Mouse (Mus musculus): ENCODE measurements at regions not wholly inside any gene's neighbourhood (a gene's known extent, or its start where the extent isn't known, plus 50 kb on each side); places are given as distances from the start of the nearest gene placed in this dataset.

DNA sequence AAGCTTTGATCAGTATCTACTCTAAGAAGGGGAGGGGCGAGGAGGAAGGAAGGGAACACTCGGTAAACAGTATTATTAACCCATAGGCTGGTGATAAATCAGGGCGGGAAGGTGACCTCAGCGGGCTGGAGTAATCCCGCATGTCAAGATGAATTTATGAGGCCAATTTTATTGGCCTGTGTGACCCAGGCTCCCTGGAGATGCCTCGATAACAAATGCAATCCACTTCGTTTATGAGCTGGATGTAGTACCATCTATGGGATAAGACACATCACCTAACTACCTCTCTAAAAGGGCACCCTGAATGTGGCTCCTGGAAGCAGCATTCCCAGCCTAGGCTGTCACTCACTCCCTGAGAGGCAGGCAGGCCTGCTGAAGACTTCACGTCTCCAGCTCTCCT is 321.2 kb upstream of the Zfp703 start:
- no peak for ATAC-seq (ENCODE audit: insufficient number of reproducible peaks, low FRiP score, low TSS enrichment)

DNA sequence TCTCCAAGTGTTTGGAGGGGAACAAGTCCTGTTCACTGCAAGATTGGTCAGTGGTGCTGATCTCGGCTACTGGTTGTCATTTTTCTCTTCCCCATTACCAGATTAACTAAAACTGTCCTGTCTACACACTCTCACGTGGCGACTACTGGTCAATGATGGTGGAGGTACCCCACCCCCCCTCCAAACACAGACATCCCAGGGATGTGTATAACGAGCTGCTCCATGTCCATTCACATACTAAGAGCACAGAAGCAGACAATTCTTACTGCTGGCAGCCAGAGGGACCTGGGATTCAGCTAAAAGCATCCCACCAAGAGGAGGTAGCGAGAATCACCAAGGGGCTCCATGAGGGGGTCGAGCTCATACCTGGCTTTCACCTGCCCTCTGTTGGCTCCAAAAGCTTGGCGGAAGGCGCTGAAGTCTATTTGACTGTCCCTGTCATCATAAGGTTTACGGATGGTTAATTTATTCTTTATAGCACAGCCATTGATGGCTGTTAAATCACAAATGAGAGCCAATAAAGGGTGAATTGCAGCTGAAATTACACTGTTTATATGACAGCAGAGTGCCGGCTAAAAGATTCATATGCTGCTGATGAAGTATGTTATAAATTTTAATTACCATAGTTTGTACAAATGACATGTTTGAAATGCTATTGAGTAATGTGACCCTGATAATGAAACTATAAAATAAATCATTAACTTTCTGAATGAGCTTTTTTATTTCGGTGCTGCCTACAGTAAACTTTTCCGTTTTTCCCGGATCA is 320.6 kb upstream of the Zfp703 start:
- ATAC-seq (ENCODE audit: insufficient number of reproducible peaks, low FRiP score, low TSS enrichment): no peak

DNA sequence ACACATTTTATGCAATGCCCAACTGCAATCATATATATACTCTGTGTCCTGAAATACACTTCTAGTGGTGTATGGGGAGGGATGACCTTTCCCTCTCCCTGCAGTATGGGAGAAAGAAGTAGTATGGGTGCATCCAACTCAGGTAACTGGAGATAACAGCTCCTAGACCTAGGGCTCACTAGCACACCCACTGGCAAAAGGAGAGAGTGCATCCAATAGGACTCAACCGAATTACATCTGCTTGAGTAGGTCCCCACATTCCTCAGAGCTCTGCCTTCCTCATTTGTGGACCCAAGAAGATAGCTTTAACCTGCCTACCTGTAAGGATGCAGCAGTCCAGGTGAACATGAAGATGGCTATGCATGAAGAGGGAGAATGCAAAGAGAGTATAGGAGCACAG is 317.7 kb upstream of the Zfp703 start:
- ATAC-seq (ENCODE audit: insufficient number of reproducible peaks, low FRiP score, low TSS enrichment): no peak

DNA sequence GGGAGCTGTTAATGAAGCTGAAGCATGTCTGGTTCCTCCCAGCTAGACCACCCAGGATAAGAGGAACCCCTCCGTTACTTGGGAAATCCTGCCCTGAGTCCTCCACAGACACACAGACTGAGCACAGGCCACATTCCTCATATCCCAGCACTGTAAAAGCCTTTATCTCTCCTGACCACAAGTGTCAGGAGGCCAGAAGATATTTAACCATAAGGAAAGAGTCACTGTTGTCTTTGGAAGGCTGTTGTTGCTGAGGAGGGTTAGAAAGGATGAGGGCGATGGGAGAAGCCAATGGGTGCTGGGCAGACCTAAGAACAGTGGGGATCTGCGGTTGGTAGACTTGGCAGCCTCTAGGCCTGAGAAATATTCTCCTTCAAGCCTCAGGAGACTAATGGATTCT is 307.6 kb upstream of the Zfp703 start:
- ATAC-seq (ENCODE audit: insufficient number of reproducible peaks, low FRiP score, low TSS enrichment): no peak

DNA sequence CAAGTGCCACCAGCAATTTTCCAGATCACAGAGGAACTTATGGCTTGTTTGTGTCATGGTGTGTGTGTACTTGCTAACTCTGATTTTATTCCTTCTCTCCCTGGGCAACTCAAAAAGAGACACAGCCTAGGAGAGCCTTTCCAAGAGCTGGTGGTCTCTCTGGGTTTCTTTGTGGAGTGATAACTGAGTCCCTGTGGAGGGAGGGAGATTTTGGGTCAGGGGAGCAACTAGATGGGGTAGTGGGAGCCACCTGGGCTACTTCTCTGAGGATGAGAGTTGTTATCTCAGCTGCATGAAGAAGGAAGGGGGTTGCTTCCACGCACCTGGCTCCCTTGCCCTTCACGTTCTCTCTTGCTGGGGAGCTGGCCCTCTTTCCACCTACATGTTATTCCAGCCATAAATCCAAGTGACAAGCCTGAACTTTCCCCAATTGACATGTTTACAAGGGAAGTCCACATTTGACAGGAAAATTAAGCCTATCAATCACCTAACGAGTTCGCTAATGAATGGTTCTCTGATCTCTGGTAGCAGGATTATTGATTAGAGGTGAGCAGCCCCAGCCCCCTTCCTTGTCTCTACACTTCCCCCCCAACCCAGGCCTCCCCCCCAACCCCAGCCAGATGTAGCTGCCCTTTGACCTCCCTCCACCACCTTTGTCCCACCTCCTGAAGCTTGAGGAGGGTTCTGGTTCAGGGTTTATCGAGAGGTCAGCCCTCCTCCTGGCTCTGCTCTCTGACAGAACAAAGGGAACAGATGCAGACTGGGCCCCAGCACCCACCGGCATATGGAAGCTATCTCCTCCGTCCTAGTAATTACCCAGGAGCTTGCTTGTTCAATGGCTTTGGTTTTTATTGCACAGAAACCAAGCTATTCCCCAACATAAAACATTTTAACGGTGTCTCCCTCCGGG is 304.4 kb upstream of the Zfp703 start:
- no peak for ATAC-seq (ENCODE audit: insufficient number of reproducible peaks, low FRiP score, low TSS enrichment)

- no peak for ATAC-seq (ENCODE audit: insufficient number of reproducible peaks, low FRiP score, low TSS enrichment)
These were observed 299.5 kb upstream of the Zfp703 start for GRCm38 (mm10) chr8:26677584-26678138.

GRCm38 (mm10) chr8:26680891-26681381 is 296.2 kb upstream of the Zfp703 start:
- peak; percentile 73 for ATAC-seq (ENCODE audit: insufficient number of reproducible peaks, low FRiP score, low TSS enrichment)

DNA sequence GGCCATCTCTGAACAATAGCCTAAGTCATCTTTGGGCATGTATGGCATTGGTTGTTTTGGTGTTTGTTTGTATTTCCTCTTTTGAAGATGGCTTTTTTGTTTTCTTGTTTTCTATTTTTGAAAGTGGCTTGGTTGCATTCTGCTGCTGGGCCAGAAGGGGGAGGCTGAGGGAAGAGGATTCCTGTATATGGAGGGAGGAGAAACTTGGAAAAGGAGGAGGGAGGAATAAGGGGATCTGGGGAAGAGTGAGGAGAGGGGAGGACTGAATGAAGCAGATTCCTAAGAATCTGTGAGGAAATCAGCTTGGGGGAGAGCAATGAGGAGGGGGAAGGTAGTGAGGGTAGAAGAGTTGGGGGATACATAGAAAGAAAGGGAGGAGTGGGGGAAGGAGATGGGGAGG is 290.0 kb upstream of the Zfp703 start:
- no peak for ATAC-seq (ENCODE audit: insufficient number of reproducible peaks, low FRiP score, low TSS enrichment)

DNA sequence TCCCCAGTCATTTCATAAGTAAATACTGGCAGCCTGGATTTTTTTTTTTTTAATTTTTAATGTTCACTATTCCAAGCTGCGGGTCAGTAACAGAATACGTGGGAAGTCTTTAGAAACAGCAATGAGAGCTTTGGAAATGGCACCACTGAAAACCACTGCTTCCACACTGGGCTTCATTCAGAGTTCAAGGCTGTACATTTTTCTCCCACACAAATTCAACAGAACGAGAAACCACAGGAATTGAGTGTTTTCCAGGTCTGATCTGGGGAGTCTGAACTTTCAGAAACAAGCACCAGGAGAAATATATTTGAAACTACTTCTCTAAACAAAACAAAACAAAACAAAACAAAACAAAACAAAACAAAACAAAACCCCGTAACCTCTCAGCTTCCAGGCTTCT is 289.1 kb upstream of the Zfp703 start:
- no peak for ATAC-seq (ENCODE audit: insufficient number of reproducible peaks, low FRiP score, low TSS enrichment)

- ATAC-seq (ENCODE audit: insufficient number of reproducible peaks, low FRiP score, low TSS enrichment): no peak
These were observed 288.2 kb upstream of the Zfp703 start for GRCm38 (mm10) chr8:26688745-26689478.

DNA sequence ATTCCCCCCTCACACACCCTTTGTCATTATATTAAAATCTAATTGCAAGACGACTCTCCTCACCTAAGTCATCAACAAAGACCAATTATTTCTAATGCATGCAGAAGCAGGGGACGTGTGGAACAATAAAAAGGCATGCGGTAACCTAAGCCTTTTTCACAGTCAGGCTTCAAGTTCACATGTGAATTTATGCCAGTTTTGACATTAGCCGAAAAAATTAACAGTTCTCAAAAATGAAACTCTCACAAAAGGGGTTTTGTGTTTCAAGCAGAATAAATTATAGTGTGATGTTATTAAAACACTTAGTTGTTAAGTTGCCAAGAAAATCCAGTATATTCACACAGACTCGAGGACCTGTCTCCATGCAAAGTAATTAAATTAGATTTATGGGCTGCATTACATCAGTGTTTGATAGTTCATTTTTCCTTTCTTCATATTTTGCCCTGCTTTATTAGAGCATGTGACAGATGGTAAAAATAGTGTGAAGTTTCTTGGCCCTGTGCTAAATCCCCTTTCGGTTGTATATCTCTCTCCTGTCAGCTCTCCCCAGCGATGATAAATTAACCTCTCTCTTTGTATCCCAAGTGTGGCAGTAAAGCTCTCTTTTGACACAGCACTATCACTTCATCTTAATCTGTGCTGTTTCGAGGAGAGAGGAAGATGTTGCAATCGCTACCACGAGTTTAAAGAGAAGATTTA is 287.5 kb upstream of the Zfp703 start:
- no peak for ATAC-seq (ENCODE audit: insufficient number of reproducible peaks, low FRiP score, low TSS enrichment)

DNA sequence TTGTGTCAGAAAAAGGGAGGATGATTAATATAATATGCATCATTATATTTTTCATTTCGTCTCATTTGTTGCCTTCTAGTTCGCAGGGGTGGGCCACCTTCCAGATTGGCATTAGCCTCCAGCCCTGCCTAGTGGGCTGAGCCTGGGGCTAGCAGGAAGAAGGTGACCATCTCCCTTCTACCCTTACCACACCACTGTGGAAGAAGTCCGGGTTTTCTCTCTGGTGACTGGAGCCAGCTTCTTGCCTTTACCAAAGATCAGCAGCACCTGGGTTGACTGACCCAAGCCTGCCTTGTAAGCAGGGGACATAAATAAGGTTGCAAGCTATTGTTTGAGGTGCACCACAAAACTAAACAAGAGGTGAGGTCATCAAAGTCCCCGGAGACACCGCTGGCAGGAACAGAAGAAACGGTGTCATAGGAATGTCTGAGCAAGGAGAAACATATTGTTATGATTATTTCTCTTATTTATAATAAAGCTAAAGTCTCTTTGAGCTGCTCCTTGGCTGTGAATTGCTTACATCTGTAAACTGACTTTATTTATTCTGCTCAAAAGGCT is 286.9 kb upstream of the Zfp703 start:
- no peak for ATAC-seq (ENCODE audit: insufficient number of reproducible peaks, low FRiP score, low TSS enrichment)

DNA sequence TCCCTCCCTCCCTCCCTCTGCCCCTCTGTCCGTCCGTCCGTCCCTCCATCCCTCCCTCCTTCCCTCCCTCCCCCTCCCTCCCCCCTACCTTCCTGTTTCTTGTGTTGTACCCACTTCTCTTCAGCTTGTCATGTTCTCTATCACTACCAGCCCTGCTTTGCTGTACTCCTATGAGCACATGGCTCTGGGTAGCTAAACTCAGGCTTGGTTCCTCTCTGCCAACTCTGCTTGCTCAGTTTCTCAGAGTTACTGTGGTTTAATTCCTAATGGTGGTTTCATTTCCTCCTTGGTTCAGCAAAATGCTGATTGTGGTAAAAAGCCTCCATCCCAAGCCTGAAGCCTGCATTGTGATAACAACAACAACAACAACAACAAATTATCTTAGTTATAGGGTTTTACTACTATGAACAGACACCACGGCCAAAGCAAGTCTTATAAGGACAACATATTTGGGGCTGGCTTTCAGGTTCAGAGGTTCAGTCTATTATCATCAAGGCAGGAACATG is 279.5 kb upstream of the Zfp703 start:
- no peak for ATAC-seq (ENCODE audit: insufficient number of reproducible peaks, low FRiP score, low TSS enrichment)

DNA sequence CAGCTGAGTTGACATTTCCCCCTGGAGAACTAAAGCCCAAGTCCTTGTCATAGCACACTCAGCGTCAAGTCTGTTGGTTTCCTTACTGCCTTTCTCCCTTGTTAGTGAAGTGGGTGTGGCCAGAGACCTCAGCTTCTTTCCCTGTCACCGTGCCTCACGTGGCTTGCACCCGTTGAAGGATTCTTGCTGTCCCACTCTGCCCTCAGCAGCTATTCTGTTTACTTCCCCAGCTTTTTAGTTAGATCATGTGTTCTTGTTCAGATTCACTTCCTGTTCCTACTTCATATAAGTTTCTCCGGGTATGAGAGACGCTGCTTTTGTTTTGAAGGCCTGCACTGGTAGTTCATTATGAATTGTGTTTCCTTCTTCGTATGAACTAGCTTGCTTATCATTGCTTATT is 278.5 kb upstream of the Zfp703 start:
- ATAC-seq (ENCODE audit: insufficient number of reproducible peaks, low FRiP score, low TSS enrichment): no peak

- ATAC-seq (ENCODE audit: insufficient number of reproducible peaks, low FRiP score, low TSS enrichment): no peak
These were observed 270.9 kb upstream of the Zfp703 start for GRCm38 (mm10) chr8:26706048-26706767.

DNA sequence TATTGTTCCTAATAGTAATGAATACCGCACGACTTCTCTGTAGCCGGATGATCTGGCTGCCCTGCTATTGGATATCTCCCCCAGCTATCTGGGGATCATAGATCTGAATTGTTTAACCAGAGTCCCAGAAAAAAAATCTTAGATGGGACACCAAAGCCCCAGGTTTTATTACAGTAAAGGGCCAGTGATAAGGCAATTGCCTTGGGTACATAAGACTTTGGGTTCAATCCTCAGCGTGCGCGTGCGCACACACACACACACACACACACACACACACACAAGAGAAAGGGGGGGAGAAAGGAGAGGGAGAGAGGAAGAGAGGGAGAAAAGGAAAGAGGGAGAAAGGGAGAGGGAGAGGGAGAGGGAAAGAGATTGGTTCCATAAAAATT is 270.4 kb upstream of the Zfp703 start:
- ATAC-seq (ENCODE audit: insufficient number of reproducible peaks, low FRiP score, low TSS enrichment): no peak

DNA sequence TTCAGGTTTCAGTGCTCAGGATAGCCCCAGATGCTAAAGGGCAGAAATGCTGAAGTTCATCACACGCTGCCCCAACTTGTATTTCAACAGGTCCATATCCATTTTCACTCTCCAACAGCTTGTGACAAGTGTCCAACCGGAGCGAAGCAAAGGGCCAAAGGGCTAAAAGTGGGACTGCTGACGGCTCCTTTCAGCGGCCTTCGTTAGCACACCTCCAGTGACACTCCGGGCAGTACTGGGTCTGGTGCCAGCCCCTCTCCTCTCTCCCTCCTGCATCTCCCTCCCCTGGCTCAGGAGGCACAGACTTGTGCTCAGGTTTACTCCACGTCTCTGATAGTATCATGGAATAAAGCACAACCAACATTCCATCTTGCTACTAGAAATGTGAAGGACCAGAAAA is 263.3 kb upstream of the Zfp703 start:
- ATAC-seq (ENCODE audit: insufficient number of reproducible peaks, low FRiP score, low TSS enrichment): no peak

GRCm38 (mm10) chr8:26714714-26715113 is 262.4 kb upstream of the Zfp703 start:
- no peak for ATAC-seq (ENCODE audit: insufficient number of reproducible peaks, low FRiP score, low TSS enrichment)
